Mouse (Mus musculus): ENCODE results near the gene Nectin1.

Gene Nectin1

GRCm38 (mm10) chr9:43738480-43739084 lies 5.2 kb upstream of the Nectin1 start:
- CTCF ChIA-PET: interaction anchor here (0.7 kb wide), 2 partner anchors 13 to 329 kb away, joined by 3 to 9 read pairs; no protein-coding TSS in a partner anchor

DNA sequence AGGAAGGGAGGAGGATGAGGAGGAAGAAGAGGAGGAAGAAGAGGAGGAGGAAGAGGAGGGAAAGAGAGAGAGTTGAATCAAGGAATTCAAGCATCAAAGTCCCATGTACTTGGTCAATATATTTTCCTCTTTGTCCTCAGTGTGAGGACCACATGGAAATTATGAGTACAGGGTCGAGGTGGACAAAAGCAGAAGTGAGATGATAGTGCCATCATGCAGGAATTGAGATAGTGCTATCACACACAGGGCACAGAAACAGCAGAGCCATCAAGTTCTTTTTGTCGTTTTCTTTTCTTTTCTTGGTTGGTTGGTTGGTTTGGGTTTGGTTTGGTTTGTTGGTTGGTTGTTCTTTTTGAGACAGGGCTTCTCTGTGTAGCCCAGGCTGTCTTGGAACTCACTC lies 2.5 kb upstream of the Nectin1 start:
- CTCF ChIA-PET: interaction anchor here (0.5 kb wide), 1 partner anchor 431 kb away, joined by 3 read pairs; no protein-coding TSS in a partner anchor

DNA sequence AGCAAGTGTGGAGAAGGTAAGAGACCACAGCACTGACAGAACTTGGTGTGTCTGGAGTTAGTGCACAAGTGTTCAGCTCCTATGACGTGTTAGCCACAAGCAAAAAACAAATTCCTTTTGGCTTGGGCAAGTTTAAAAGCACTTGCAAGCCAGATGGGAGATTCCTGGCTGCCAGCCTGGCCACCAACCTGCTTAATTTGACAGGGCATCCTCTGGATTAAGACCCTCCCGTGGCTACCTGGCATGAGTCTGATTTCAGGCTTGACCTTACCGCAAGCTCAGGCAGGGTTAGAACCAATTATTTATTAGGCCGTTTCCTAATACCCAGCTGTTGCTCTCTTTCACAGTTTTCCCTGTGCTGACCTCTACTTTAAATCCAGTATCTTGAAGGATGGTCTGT lies 1.7 kb upstream of the Nectin1 start:
- CTCF ChIA-PET: no interaction called here

- CTCF ChIA-PET: interaction anchor here (1.2 kb wide), 1 partner anchor 17 kb away, joined by 3 read pairs; no protein-coding TSS in a partner anchor
Measured at GRCm38 (mm10) chr9:43742902-43743646, 710 bp upstream of the Nectin1 start.

- CTCF ChIA-PET: interaction anchor here (1.2 kb wide), 1 partner anchor 15 kb away, joined by 3 read pairs; no protein-coding TSS in a partner anchor
Measured at GRCm38 (mm10) chr9:43744138-43744981, 576 bp downstream of the Nectin1 start.

DNA sequence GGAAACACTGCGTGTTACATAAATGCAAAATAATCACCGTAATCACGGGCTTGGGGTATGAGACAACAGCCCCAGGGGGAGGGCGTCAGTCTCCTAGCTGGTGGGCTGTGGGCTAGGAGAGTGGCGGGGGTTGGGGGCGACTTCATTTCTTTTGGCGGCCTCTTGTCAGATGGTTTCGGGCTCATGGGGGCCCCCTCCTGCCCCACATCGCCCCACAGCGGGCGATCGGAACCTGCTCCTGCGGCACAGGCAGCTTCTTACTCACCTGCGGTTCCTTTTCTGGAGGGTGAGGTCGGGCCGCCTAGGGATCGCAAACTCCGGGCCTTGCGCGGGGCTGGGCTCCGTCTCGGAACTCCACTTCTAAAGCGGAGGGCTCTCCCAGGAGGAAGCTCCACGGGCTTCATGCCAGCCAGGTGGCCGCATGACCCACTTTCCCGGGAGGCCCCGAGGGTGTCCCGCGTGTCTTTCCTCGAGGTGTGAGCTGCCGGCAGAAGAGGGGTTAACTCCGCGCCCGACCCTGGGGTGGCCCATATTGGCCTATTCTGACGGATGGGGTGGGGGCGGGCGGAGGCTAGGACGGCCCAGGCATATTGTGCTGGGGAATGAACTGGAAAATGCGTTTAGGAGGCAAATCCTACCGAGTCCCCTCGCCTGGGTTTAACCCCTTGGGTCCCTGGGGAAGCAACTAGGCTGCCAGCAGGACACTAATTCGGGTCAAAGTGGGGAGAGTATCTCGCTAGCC lies 1.4 kb downstream of the Nectin1 start:
- CTCF ChIA-PET: no interaction called here

DNA sequence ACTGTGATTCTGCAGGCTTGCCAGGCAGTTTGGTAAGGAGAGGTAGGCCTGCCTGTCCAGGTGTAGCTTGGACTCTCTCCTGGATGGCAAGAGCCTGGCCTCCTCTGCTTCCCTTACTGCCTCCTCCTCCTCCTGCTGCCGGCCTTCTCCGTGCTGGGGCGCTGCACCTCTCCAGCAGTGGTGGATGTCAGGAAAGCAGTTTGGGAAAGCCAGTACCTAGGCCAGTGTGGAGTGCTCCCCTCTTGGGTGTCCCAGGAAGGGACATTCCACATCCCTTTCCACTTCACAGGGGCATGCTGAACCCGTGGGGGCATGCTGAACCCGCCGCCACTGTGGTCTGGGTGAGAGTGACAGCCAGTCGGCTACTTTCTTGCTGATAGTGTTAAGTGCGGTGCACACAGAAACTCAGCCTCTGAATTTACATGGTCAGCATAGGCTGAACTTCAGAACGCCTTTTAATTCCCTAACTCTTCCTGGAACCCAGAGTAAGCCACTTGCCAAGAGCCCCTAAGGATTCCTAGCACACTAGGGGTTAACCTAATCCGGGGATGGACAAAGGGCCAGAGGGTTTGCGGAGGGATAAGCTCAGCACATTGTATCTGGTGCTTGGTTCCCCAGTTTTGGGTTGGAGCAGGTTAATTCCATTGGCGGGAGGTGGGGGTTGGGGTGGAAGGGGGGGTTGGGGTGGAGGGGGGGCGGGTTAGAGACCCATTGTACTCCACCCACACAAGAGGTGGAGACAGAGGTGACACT lies 2.3 kb downstream of the Nectin1 start:
- CTCF ChIA-PET: no interaction called here

- CTCF ChIA-PET: no interaction called here
Measured at GRCm38 (mm10) chr9:43747710-43748109, 3.9 kb downstream of the Nectin1 start.

DNA sequence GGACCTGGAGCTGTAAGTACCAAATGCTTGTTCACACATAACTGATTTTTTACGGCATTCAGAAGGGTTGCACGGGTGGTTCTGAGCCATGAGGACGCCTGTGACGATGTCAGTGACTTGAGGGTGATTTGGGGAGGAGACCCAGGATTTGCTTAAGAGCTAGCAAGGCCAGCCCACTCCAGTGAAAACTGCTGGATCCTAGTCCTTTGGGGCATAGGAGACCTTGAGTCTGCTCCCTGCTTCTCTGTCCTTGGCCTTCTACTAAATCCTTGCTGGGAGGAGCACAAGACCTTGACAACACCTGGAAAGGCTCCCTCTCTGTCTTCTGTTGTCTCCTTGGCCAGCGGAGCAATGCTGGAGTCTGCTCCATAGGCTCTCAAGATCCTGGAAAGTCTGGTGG lies 4.7 kb downstream of the Nectin1 start:
- CTCF ChIA-PET: no interaction called here

- CTCF ChIA-PET: no interaction called here
Measured at GRCm38 (mm10) chr9:43750053-43750452, 6.3 kb downstream of the Nectin1 start.

DNA sequence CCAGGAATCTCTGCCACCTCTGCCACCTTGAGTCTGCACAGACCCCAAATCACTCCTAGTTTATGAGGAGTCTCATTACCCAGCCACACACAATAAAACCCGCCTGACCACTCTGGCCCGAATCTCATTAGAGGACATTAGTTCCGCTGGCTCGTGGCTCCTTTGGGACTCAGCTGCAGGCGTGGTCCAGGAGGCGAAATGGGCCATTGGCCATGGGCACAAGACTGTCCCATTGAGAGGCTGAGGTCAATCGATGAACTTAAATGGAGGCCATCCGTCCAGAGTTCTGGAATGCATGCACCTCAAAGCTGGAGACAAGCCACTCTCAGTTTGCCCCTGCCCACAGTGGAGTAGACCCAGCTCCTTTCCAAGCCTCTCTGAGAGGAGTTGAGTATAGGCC lies 7.3 kb downstream of the Nectin1 start:
- CTCF ChIA-PET: no interaction called here

DNA sequence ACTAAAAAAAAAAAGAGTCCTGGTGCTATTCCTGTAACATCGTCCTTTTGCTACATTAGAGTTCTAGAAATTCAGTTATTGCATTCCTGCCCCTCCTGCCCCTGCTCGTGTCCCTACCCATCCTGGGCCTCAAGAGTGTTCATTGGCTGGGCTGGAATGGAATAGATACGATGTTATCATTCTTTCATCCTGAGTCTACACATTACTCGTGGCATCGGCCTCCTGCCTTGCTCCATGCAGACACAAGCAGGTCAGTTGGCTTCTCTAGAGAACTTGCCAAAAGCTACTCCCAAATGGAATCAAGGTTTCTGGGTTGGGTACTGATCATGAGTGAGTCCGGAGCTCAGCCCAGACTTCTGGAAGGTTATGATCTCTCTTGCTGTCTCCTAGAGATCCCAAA lies 9.7 kb downstream of the Nectin1 start:
- CTCF ChIA-PET: no interaction called here

- CTCF ChIA-PET: no interaction called here
Measured at GRCm38 (mm10) chr9:43754083-43754482, 10.3 kb downstream of the Nectin1 start.

GRCm38 (mm10) chr9:43754768-43755197 lies 11.0 kb downstream of the Nectin1 start:
- CTCF ChIA-PET: no interaction called here

DNA sequence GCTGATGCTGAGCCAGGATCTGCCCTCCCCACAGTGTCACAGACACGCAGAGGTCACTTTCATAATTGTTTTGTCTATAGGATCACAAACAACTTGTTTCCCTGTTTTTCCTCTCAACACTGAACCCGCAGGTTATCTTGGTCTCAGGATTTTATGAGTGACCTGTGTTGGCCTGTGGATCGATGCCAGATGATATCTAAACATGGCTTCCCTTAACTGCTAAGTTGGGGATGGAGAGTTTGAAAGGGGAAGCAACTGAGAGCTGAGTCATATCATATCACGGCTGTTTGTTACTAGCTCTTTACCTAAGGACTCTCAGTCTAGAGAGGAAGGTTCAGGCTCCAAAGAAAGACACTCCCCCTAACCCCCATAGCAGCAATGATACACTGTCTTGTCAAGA lies 11.7 kb downstream of the Nectin1 start:
- CTCF ChIA-PET: no interaction called here

GRCm38 (mm10) chr9:43755928-43756327 lies 12.1 kb downstream of the Nectin1 start:
- CTCF ChIA-PET: no interaction called here

- CTCF ChIA-PET: no interaction called here
Measured at GRCm38 (mm10) chr9:43757225-43757624, 13.4 kb downstream of the Nectin1 start.

- CTCF ChIA-PET: no interaction called here
Measured at GRCm38 (mm10) chr9:43757972-43758965, 14.5 kb downstream of the Nectin1 start.

GRCm38 (mm10) chr9:43760078-43760477 lies 16.3 kb downstream of the Nectin1 start:
- CTCF ChIA-PET: interaction anchor here (0.9 kb wide), 1 partner anchor 16 kb away, joined by 3 read pairs; the partner anchor contains the start of gene Nectin1
